Mouse (Mus musculus) bone marrow macrophage, adult 2 months (primary cell): ENCODE data around the gene Ndufaf3.

Experiments used
- CTCF ChIP-seq: IDR thresholded peaks from 2 replicates; pipeline ENCODE4 v1.5.1; 2012; ENCODE audit warnings: low read depth, mild to moderate bottlenecking, low read length, moderate library complexity
- POLR2A ChIP-seq: IDR thresholded peaks from 2 replicates; pipeline ENCODE4 v1.6.1; 2012; ENCODE audit warnings: mild to moderate bottlenecking, low read depth, low read length, borderline replicate concordance

DNA sequence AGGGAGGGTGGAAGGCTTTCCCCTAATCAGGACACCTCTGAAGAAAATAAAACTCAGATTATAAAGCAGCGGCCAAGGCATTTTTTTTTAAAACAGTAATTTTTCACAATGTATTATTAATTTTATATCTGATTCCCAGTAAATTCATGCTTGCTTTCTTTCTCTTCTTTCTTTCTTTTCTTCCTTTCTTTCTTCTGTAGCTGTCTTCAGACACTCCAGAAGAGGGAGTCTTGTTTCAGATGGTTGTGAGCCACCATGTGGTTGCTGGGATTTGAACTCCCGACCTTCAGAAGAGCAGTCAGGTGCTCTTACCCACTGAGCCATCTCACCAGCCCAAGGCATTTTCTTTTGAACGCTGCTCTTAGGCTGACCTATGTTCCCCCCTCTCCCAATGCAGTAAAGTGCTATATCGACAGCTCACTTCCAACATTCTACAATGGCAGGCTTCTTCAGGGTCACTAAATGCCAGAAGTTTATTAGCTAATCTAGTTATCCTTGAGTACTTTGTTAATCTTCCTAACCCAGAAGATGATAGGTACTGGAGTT, 31.9 kb upstream of the Ndufaf3 start:
- TF ChIP-seq CTCF, result no peak
- no peak for TF ChIP-seq POLR2A
